Mouse (Mus musculus): ENCODE measurements around the gene Tpt1. TPM values are rescaled to one million over a fixed set of nuclear protein-coding genes. Genes with fewer than 3 reads are reported as not detected.
"Not testable (repeated sequence)": the region's sequence is repeated elsewhere in the genome, so short reads cannot be mapped to it uniquely, and the experiment has no call there.

Tpt1 gene
- total RNA-seq, 2 experiments from 2014 or later = 1,349 to 5,947 TPM

DNA sequence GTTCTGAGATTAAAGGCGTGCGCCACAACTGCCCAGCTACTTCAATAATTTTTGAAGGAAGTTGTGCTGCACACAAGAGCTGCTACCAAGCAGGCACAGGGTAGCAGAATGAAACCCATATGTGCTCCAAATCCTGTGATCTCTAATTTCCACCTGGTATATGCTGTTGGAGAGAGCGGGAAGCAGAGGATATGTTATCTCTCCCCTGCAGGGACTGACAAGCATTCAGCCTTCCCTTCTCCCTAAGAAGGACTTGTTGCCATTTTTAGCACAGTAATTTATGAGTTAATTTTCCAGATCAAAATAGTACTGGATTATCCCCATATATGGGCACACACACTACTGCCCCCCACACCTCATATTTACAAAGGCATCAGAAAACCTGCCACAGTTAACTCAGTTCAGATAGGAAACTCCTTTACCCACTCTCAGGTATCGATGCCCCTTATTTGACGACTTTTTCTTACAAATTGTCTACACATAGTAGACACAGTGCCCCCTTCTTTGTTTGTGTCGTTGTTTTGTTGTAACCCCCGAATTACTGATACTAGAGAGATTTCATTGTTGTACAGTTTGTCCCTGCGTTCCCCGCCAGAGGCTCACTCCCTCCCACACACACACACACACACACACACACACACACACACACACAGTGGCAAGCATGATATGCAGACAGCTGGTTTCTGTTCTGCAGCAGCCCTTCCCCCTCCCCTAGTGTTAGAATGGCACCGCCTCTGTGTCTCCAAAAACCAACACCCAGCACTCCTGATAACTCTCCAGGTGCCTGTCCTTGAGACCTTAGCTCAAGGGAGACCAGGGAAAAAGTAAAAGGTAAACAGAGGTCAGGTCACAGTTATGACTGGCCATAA, 7.6 kb upstream of the Tpt1 start:
- no peak for ATAC-seq (ENCODE audit: poor library complexity, severe bottlenecking)

DNA sequence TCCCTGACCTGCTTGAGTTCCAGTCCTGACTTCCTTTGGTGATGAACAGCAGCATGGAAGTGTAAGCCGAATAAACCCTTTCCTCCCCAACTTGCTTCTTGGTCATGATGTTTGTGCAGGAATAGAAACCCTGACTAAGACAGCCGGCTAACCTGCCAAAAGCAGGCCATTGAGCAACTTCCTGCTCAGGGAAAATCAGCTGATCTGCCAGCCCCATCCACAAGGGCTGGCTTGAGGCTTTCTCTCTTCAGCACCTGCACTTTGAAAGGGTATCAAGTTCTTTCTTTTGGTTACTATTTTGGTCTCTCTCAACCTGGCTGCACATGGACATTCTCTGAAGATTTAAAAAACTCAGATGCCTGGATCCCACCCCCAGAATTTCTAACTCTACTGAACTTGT, 3.1 kb upstream of the Tpt1 start:
- not testable (repeated sequence) for ATAC-seq (ENCODE audit: poor library complexity, severe bottlenecking)

DNA sequence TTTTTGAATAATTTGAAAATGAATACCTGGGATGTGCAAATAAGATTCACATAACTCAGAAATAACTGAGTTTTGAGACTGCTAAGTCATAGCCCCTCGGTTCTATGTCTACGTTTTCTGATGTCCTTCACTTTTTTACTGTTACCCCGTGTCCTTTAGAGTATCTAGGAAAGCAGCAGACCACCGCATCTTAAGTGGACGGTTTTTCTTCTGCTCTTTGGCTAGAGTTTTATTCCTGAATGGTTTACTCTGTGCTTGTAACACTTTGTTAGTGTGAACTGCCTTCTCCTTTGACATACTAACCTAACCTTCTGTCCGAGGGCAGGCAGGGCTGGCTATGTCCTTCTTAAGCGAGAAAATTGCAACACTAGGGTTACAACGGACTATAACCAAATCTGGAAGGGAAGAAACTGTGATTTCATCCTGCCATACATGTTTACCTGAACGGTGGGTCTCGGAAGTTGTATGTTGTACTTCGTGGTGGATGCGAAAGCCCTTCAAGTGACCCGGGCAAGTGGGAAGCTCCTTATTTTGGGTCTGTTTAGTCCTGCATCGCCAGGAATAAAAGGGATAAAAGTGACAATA, 690 bp upstream of the Tpt1 start:
- peak; percentile 3; the same call in 1 of the 2 replicates for ATAC-seq (ENCODE audit: poor library complexity, severe bottlenecking)

DNA sequence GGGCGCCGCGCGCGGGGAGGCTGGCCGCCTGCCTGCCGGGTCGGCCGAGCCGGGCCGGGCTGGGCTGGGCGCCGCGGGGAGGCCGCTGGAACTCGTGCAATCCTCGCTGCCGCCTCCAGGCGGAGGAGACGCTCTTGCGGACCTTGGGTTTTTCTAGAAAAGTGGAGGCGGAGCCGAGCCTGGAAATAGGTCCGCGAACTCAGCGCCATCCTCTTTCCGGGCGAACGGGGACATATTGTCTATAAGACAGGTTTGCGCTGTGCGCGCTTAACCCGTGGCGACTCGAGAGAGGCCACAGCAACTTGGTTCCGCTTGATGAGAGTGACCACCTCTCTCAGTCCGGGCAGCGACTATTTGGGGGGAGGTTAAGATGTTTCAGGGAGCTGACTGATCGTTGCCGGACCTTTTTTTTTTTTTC, 814 bp downstream of the Tpt1 start:
- ATAC-seq (ENCODE audit: poor library complexity, severe bottlenecking) = peak; percentile 62

DNA sequence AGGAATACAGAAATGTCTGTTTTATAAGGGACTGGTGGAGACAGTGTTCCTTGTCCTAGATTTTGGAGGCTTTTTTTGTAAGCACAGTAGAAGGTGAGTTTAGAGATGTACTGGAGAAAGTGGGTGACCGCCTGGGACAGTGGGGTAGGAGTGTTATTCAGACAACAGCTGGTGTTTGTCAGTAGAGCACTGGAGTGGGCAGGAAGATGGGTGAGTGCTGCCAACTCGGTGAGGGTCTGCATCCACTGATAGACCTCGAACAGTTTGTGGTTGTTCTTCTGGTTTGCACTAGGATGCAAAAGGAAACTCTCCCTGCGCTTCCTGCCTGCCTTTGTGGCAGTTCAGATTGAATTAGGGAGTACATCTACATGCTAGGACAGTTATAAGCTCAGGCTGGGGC, 2.8 kb downstream of the Tpt1 start:
- no peak for ATAC-seq (ENCODE audit: poor library complexity, severe bottlenecking)

DNA sequence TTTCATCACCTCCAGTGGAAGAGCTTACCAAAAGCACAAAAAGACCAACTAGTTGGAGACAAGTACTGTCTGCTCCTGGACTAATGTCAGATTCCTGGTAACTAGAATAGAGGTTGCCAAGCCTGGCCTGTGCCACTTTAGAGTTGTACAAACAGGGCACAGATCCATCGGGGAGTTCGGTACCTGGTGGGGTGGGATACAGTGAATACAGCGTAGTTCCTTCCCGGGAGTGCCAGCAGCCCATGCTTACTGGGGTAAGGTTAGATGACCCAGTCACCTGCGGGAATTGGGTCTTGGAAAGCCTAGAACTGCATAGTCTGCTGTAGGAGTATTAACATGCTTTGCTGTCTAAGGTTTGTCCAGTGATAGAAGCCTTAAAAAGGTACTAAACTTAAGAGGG, 3.6 kb downstream of the Tpt1 start:
- no peak for ATAC-seq (ENCODE audit: poor library complexity, severe bottlenecking)

DNA sequence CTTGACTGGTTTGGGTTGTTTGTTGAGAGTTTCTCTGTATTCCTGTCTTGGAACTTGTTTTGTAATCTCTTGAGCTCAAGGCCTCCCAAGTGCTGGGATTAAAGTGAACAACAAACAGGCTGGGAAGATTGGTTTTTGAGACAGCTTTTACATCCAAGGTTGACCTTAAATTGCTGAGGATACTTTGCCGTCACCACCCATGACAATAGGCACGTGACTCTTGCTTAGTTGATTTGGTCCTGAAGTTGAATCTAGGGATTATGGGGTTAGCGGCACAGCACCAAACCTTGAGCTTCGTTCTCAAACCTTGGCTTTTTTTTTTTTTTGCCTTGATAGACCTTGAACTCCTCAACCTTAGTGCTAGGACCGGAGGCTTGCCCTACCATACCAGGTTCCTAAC, 4.3 kb downstream of the Tpt1 start:
- ATAC-seq (ENCODE audit: poor library complexity, severe bottlenecking) = no peak

DNA sequence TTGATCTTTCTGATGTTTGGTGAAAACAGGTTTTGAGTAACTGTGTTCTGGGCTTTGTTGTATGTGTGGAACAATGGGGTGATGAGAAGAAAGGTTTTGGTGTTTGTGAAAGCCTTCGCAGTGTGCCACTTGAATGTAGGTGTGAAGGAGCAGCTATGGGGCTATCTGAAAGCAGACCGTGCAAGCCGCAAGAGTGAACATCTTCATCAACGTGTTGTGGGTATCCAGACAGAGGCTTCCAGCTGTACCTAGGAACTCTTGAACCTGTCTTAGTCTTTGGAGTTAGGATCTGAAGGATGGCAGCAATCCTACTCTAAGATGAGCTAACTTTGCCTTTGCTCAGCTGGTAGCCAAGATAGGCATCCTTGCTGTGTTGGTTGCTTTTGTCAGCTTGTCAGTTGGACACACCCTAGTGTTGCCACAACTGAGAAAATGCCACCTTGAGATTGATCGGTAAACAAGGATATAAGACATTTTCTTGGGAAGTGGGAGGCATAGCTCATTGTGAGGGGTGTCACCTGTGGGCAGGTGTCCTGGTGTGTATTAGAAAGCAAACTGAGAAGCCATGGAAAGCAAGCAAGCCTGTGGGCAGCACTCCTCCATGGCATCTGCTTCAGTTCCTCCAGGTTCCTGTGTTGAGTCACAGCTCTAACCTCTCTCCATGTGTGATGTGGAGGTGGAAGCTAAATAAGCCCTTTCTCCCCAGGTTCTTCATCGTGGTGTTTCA, 5.1 kb downstream of the Tpt1 start:
- ATAC-seq (ENCODE audit: poor library complexity, severe bottlenecking) = no peak

DNA sequence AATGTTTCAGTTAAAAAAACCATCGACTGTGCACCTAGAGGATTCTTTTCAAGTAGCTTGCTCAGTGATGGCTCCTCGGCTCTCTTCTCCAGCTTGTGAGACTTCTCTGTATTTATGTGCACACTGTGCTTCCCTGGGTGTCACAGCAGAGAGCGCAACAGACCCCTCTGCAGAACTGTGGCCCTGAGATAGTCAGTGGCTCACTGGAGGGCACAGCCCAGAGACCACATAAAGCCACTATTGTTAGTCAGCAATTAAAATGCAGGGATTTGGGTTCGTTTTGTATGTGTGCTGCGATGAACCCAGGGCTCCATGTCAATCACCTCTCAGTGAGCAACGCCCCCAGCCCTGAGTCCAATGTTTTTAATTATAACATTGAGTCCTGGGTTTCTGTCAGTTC, 5.9 kb downstream of the Tpt1 start:
- no peak for ATAC-seq (ENCODE audit: poor library complexity, severe bottlenecking)

DNA sequence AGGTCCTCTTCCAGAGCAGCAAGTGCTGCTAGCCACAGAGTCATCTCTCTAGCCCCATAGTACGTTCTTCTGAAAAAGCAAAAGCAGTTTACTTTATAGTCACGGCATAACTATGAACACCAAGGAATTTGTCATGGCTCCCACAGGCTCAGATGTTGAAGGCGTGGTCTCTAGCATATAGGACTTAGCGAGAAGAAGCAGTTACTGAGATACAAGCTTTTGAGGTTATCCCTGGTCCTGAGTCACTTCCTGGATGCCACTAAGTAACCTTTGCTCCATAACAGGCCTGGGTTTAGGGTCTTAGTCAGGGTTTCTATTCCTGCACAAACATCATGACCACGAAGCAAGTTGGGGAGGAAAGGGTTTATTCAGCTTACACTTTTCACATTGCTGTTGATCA, 7.1 kb downstream of the Tpt1 start:
- no peak for ATAC-seq (ENCODE audit: poor library complexity, severe bottlenecking)

DNA sequence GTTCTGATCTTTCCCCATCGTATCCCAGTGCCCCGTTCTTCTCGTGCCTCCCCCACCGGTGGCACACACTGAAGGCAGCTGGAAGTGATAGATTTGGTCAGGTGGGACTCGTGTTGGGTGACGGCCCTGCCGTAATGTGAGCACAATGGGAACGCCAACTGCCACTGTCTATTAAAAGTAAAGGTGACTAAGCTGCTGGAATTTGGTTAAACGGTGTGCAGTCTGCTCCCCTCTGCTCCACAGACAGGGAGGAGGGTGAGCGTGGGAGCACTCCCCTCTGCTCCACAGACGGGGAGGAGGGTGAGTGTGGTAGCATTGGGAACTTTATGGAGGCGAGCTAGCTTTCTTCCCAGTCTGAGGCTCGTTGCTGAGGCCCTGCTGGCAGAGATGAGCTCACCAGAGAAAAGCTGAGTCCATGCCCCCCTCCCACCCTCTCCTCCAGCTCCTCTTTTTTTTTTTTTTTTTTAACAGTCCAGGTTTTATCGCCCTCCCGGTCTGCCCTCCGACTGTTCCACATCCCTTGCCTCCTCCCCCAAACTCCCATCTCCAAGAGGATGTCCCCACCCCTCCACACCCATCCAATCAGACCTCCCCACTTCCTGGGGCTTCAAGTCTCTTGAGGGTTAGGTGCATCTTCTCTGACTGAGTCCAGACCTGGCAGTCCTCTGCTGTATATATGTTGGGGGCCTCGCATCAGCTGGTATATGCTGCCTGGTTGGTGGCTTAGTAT, 10.5 kb downstream of the Tpt1 start:
- ATAC-seq (ENCODE audit: poor library complexity, severe bottlenecking) = no peak

DNA sequence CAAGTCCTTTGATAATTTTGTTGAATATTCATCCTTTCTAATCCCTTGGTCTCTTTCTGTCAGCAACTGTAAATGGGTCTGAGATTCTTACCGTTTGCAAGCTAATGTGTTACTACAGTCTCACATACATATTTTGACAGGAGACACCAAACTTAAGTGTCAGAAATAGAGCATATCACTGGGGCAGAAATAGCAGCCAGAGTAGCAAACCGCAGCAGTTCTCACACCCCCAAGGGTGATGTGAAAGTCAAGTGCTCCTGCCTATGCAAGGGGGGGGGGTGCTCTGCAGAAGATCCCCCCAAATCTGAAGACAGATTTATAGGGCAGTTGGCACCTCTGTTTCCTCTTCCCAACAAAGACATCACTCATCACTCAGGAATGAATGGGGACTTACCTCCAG, 13.3 kb downstream of the Tpt1 start:
- ATAC-seq (ENCODE audit: poor library complexity, severe bottlenecking) = no peak

DNA sequence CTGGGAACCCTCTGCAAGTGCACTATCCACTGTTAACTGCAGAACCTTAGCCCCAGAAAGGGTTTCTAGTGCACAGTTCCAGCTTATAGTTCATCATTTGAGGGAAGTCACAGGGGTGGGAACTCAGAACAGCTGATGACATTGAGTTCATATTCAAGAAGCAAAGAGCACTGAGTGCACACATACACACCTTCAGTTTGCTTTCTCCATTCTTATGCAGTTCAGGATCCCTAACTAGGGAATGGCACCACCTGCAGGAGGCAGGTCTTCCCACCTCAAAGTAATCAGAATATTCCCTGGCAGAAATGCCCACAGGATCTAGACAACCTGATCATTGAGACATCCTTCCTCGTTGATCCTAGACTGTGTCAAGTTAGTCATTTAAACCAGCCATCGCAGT, 14.7 kb downstream of the Tpt1 start:
- no peak for ATAC-seq (ENCODE audit: poor library complexity, severe bottlenecking)

DNA sequence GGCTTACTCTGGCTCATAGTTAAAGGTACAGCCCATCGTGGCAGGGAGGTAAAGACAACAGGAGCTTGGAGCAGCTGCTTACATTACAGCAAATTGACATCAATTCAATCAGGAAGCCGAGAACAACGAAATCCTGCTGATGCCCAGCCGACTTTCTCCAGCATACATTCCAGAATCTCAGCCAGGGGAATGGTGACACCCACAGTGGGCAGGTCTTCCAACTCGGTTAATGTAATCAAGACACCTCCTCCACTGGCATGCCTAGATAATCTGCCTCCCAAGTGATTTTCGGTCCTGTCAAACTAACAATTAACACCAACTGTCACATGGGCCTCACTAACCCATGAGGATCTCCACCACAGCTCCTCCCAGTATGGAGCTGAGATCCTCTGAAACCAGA, 17.8 kb downstream of the Tpt1 start:
- no peak for ATAC-seq (ENCODE audit: poor library complexity, severe bottlenecking)

DNA sequence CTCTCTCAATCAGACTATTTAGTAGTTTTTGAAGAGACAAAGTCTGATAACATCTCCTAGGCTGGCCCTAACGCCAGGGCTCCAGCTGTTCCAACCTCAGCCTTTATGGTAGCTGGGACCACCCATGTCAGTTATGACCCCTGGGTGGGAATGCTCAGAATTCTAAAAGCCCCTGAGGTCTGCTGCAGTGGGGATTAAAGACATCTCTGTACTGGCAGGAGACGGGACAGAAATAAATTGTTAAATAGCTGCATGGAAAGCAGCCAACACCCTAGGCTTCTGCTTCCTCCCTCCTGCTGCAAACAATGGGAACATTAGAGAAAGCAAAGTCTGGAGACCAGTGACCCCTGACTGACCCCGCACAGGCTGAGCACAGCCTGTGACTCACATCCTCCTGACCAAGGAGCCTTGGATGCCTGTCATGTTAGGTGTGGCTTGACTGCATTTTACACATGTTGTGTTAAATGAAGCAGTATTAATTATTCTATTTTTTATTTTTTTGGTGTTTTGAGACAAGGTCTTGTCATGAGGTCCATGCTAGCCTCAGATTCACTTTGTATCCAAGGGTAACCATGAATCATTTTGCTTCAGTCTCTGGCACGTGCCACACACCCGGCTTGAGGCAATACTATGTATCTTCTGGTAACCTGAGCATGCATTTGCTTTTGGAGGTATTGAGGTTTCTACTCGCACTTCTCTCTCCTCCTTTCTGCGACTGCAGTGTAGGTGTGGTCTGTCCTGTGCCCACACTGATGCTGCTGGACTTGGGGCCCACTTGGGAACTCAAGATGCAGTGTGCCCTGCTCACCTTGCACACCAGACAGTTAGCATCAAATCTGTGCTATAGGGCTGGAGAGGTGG, 18.9 kb downstream of the Tpt1 start:
- ATAC-seq (ENCODE audit: poor library complexity, severe bottlenecking) = peak; percentile 97

DNA sequence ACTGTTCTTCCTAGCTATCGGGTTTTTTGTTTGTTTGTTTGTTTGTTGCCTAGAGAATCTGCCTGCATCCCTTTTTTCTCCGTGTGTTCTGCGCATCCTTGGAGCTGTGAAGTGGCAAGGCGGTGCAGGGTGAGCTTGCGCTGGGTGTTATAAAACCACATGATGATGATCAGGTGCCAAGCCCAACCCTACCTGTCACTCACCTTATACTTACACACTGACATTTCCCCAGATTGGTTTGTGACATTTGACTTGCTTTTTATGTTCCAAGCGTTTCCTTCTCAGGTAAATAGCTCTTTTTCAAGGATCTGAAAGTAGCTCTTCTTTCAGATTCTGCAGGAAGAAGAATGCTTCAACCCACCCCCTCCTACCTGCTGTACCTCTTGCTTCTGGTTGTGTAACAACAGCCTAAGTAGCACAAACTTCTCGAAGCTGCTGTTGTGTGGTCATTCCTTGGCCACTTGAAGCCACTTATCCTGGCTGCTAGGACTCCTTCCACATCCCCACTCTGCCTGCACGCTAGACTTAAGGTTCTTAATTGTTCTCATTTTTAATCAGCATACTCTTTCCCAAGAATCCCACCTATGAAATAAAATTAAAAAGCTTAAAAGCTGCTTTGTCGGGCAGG, 21.9 kb downstream of the Tpt1 start:
- no peak for ATAC-seq (ENCODE audit: poor library complexity, severe bottlenecking)

DNA sequence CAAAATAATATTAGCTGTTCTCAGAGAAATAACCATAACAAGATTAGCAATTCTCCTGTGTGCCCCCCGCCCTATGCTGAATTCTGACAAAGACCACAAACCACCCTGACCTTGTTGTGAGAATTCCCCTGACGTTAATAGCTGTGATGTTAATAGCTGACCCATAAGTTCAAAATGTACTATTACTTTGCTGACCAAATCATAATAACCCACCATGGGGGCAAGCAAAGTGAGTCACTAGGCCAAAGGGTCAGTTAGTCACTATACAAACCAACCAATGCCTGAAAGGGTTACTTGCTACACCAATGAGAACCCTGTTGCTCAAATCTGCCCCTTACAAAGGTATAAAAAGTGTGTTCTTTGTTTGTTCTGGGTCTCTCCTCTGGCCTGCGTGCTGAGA, 23.1 kb downstream of the Tpt1 start:
- ATAC-seq (ENCODE audit: poor library complexity, severe bottlenecking) = not testable (repeated sequence)

DNA sequence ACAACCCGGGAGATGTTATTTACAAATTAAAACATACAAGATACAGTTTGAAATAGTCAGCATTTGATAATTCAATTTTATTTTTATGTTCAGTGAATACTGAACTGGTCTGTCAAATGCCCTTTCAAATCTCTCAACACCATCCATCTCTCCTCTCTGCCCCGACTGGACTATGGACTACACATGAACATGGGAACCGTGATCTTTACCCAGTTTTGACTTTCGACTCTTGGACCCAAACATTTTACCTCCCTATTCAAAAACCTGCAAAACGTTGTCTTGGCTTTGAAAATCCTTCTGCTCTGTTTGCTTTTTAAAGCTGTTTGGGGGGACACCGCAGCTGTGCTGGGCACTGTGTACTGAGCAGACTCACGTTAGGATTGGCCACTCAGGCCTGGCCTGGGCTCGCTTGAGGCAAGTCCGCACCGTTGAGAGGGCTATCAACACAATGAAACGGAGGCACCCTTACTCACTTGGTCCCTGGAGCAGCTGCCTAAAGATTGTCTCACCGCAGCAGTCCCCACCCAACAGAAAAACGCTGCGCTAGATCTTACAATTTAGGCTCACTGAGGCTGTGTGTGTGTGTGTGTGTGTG, 25.0 kb downstream of the Tpt1 start:
- ATAC-seq (ENCODE audit: poor library complexity, severe bottlenecking) = no peak

DNA sequence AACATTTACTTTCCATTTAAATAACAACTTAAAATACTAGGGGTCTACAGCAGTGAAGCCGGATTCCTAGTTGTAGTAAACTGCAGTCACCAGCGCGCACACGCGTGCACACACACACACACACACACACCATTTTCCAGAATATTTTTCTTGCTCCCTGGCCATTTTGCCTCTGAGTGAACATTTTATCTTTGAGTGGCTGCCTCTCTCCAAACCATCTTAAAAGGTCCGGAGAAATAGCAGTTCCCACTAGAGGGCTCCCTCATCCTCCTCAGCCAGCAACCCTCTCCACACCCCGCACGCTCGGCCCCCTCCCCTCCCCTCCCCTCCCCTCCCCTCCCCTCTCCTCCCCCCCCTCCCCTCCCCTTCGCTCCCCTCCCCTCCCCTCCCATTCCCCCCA, 25.7 kb downstream of the Tpt1 start:
- ATAC-seq (ENCODE audit: poor library complexity, severe bottlenecking) = peak; percentile 54; the same call in 1 of the 2 replicates

All from megakaryocyte, adult 5-6 weeks (primary cell).